Mouse (Mus musculus): Measurements from ENCODE around the gene Gfral. TPM values are rescaled to one million over a fixed set of nuclear protein-coding genes. Genes with fewer than 3 reads are reported as not detected.

The Gfral gene
- total RNA-seq, 2 experiments from 2014 or later = not detected

DNA sequence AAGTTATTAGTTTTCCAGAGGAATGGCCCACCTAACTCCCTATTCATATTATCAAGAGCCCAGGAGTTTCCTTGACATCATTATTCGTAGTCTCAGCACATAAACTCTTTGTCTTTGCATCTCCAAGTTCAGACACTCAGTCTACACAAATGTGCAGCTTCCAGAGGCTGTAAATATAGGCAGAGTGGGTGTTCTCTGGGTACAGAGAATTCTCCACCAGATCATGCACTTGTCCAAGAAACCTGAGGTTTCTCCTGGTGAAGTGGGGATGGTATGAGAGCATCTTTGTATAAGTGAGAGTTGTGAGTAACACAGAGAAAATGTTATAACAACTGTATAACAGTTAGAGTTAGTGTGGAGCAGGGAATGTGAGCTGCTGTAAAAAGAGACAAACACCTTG is 84.1 kb downstream of the Gfral start:
- no peak for ATAC-seq (replicated peaks; ENCODE audit: poor library complexity)

DNA sequence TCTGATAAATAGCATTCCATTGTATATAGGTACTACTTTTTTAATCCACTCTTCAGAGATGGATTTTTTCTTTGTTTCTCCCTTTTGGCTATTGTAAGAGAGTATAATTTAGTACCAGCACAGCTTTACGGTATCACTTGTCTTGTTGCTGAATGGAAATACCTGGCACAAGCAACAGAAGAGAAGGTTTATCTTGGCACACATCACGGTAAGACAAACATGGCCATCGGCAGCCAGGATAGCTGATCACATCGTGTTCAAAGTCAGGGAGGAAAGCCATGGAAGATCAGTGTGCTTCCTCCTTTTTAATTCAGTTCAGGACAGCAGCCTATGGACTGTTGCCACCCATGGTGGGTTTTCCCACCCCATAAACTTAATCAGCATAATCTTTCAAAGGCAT is 89.2 kb downstream of the Gfral start:
- ATAC-seq (replicated peaks; ENCODE audit: poor library complexity) = no peak

- peak; percentile 64 for ATAC-seq (replicated peaks; ENCODE audit: poor library complexity)
Observed at GRCm38 (mm10) chr9:76122888-76123287, 90.6 kb downstream of the Gfral start.

Other genes starting within 250 kb of the Gfral start
- not detected in 2 replicates for gene Hmgcll1, start 198.8 kb downstream of the Gfral start, total RNA-seq (2015)
- gene Hmgcll1, start 198.8 kb downstream of the Gfral start, total RNA-seq (2017) = 1.5 TPM in 1 of 2 replicates, not detected in the other
- not detected in 2 replicates for gene Hcrtr2, start 110.2 kb upstream of the Gfral start, total RNA-seq (2015)
- not detected in 2 replicates for gene Hcrtr2, start 110.2 kb upstream of the Gfral start, total RNA-seq (2017)